Mouse (Mus musculus) A20 (cell line): ENCODE data around the gene Gatb.

Experiments used
- DNase-seq: peaks from one replicate; pipeline ENCODE4 v3.0.0-alpha.2; 2011; ENCODE audit warnings: low read depth, low spot score

Gatb gene

GRCm38 (mm10) chr3:85698496-85698895, 124.6 kb downstream of the Gatb start:
- DNase-seq, result no peak

- no peak for DNase-seq
Observed at GRCm38 (mm10) chr3:85703141-85703882, 129.4 kb downstream of the Gatb start.
